Mouse (Mus musculus) gonadal fat pad, adult 2 months (tissue): ENCODE results near the gene Mrpl45. TPM values are rescaled to one million over a fixed set of nuclear protein-coding genes. Genes with fewer than 3 reads are reported as not detected.

Source experiments
- DNase-seq: peaks from one replicate; pipeline ENCODE4 v3.0.0-alpha.2; 2012; ENCODE audit warnings: low read depth
- polyA plus RNA-seq: library from polyadenylated mRNA; depleted of rRNA; stranded (reverse); fragments of >200 nt; gene quantifications from 2 replicates; pipeline ENCODE4 v1.2.3, GENCODE M21; 2012; rRNA removed

Gene Mrpl45
- polyA plus RNA-seq, 1 experiment, result 12.3 TPM

DNA sequence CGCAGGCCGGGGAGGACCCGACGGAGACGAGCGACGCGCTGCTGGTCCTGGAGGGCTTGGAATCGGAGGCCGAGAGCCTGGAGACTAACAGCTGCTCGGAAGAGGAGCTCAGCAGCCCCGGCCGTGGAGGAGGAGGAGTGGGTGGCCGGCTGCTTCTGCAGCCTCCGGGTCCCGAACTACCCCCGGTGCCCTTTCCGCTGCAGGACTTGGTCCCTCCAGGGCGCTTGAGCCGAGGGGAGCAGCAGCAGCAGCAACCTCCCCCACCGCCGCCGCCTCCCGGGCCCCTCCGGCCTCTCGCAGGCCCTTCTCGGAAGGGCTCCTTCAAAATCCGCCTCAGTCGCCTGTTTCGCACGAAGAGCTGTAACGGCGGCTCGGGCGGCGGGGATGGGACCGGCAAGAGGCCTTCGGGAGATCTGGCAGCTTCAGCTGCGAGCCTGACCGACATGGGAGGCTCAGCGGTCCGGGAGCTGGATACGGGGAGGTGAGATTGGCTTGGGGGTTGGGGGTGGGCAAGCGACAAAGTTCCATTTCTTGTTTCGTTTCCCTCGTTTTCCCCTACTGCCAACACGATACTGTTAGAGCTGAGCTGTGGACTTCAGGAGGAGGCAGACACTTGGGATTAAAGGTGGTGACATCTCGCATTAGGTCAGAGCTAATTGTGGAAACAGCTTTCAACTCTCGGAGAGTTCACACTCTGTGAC lies 47.6 kb downstream of the Mrpl45 start:
- DNase-seq, result no peak

GRCm38 (mm10) chr11:97363644-97363995 lies 48.1 kb downstream of the Mrpl45 start:
- peak; percentile 51 for DNase-seq

- DNase-seq, result no peak
These were observed 50.0 kb downstream of the Mrpl45 start for GRCm38 (mm10) chr11:97365556-97365955.

GRCm38 (mm10) chr11:97368501-97368900 lies 53.0 kb downstream of the Mrpl45 start:
- DNase-seq, result no peak

GRCm38 (mm10) chr11:97370329-97371091 lies 55.0 kb downstream of the Mrpl45 start:
- DNase-seq, result no peak

DNA sequence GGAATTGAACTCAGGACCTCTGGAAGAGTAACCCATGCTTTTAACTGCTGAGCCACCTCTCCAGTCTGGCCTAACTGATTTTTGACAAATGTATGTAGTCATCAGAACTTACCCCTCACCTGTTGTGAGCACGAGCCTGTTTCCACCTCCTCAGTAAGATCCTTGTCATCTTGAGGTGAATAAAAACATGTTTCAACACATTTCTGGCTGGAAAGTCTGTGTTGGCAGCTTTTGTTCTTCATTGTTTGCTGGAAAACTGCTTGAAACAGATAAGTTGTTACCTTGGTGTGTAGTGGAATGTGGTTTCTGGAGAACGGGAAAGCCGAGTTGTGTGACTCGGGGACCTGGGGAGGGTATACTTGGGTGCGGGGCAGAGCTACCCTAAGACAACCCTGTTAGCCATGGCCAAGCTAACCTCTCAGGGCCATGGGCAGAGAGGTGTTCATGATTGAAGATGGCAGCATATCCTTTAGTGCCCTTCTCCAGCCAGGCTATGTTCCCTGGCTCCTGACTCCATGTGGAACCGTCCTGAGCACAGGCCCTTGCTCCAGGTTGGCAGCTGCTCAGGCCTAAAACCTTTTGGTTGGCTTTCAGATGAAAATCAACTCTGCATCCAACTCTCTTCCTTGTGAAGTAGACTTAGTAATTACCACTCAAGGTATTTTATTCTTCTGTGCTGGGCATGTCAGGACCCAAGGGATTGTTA lies 56.8 kb downstream of the Mrpl45 start:
- peak; percentile 90 for DNase-seq

GRCm38 (mm10) chr11:97373402-97373801 lies 57.9 kb downstream of the Mrpl45 start:
- no peak for DNase-seq

Other genes starting within 250 kb of the Mrpl45 start
- gene Tbx21, start 200.4 kb upstream of the Mrpl45 start, polyA plus RNA-seq, result 0.23 and 0.29 TPM in 2 replicates
- gene Tbkbp1, start 164.2 kb upstream of the Mrpl45 start, polyA plus RNA-seq, result 11.3 and 11.9 TPM in 2 replicates
- gene Kpnb1, start 127.8 kb upstream of the Mrpl45 start, polyA plus RNA-seq, result 40.4 and 42.5 TPM in 2 replicates
- gene Npepps, start 35.1 kb upstream of the Mrpl45 start, polyA plus RNA-seq, result 20.4 and 24.7 TPM in 2 replicates
- 0.39 and 0.76 TPM in 2 replicates for gene Gpr179, start 36.4 kb downstream of the Mrpl45 start, polyA plus RNA-seq
- 7.9 and 9.0 TPM in 2 replicates for gene Socs7, start 46.8 kb downstream of the Mrpl45 start, polyA plus RNA-seq
- gene Arhgap23, start 99.8 kb downstream of the Mrpl45 start, polyA plus RNA-seq, result 25.6 and 31.5 TPM in 2 replicates
- gene 4933428G20Rik, start 184.6 kb downstream of the Mrpl45 start, polyA plus RNA-seq, result 0.07 and 0.24 TPM in 2 replicates